Mouse (Mus musculus) small intestine, adult 2 months (tissue): ENCODE results near the gene Pdcd11.

Experiments
- CTCF ChIP-seq: fragments of 200-500 bp; IDR thresholded peaks from 2 replicates; pipeline ENCODE4 v1.5.1; 2012; ENCODE audit warnings: low read depth, mild to moderate bottlenecking, control low read depth, inconsistent platforms, low read length, moderate library complexity, mixed read lengths; ENCODE audit not compliant: insufficient replicate concordance, insufficient read length; ENCODE audit errors: extremely low read depth
- POLR2A ChIP-seq: fragments of 200-500 bp; IDR thresholded peaks from 2 replicates; pipeline ENCODE4 v1.6.1; 2012; ENCODE audit warnings: low read depth, mild to moderate bottlenecking, control low read depth, inconsistent platforms, low read length, moderate library complexity

DNA sequence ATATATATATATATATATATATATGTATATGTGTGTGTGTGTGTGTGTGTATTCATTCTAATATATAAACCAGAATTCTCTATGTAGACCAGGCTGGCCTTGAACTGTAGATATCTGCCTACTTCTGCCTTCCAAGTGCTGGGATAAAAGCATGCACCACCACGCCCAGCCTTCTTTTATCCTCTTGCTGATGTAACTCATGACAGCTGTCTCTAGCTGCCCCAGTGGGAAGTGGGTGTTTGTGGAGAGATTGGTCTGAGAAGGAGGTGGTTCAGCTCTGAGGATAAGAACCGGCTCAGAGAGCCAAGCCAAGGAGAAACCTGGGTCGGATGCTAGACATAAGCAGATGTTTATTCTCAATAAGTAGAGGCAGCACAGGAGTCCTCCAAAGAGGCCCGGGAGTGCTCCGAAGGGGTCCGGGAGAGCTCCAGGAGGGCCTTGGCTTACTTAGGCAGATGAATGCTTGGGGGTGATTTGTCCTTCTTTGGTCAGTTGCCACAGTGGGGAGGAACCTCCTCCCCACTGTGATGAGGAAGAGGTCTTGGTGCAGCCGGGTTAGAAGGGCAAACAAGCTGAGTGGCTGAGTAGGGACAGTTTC, 77.1 kb downstream of the Pdcd11 start:
- TF ChIP-seq CTCF, result no peak
- no peak for TF ChIP-seq POLR2A
